Comparison of ENCODE assay signal across 13 mouse cellular contexts in the genomic region with DNA sequence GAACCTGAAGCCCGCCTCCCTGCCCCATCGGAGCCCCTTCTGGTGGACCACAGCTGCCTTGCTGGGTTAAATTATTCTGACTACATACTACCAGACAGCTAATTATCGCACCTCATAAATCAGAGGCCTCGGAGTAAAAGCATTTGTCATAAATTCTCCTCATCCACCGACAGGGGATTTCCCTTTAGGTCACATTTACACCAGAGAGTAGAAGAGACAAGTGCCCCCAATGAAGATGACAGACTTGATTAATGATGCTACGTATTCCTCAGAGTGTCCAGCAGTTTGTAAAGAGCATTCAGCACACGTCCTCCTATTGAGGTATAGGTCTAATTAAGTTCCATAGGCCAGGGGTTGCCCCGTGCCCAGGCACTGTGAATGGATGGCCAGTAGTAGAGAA. TPM values are rescaled to one million over a fixed set of nuclear protein-coding genes. Genes with fewer than 3 reads are reported as not detected.
DNase-seq lines count a peak whose midpoint lies in the region; ATAC-seq lines count a peak whose summit lies in the region.
"Had no signal": no experiment of that assay in that cellular context is flagged by ENCODE, and none has a peak within 500 bp of the region (broad histone marks: within the 10 kb centered on the region; RNA-seq: fewer than 3 reads in every experiment).

No protein-coding gene starts in this region.

- peak overlapping the region; percentile 66; the same call in 1 of the 2 replicates for H3K27ac ChIP-seq in forebrain, embryonic 15.5 days (replicated peaks)
- peak overlapping the region; percentile 63 for H3K27ac ChIP-seq in hindbrain, embryonic 15.5 days (replicated peaks)
- H3K27ac ChIP-seq in neural tube, embryonic 14.5 days (ENCODE audit: low read depth, low read length): peak overlapping the region; percentile 65; the same call in 1 of the 2 replicates

- no peak overlapping the region for H3K4me2 ChIP-seq in forebrain, embryonic 15.5 days (replicated peaks)
- H3K4me2 ChIP-seq in hindbrain, embryonic 15.5 days: no peak overlapping the region
- no peak overlapping the region for H3K4me2 ChIP-seq in neural tube, embryonic 14.5 days (ENCODE audit: low read depth, low read length)

- H3K9ac ChIP-seq in forebrain, embryonic 15.5 days (replicated peaks): no peak overlapping the region
- H3K9ac ChIP-seq in hindbrain, embryonic 15.5 days: no peak overlapping the region
- no peak overlapping the region for H3K9ac ChIP-seq in neural tube, embryonic 14.5 days (replicated peaks; ENCODE audit: low read depth, low read length)

- no peak for ATAC-seq in forebrain, embryonic 15.5 days (replicated peaks)
- ATAC-seq in hindbrain, embryonic 15.5 days (ENCODE audit: low FRiP score, low read depth): 0 out of 2 replicates have a peak, but pooled peaks have one; percentile 31
- peak; percentile 61 for ATAC-seq in neural tube, embryonic 14.5 days (ENCODE audit: low read depth)

- no peak overlapping the region for H3K4me3 ChIP-seq in forebrain, embryonic 15.5 days
- H3K4me3 ChIP-seq in hindbrain, embryonic 15.5 days: no peak overlapping the region
- no peak overlapping the region for H3K4me3 ChIP-seq in neural tube, embryonic 14.5 days (ENCODE audit: low read depth, low read length)

- intact Hi-C loops in left cerebral cortex, postnatal 4 days (cut with DNase I): no loop called here
- intact Hi-C loops in left cerebral cortex, postnatal 36 days (cut with DNase I): no loop called here

- WGBS in forebrain, embryonic 15.5 days: 40% methylated on average over 8 of the region's 8 CpGs
- 22% methylated on average over 8 of the region's 8 CpGs for WGBS in hindbrain, embryonic 15.5 days
- 14% methylated on average over 8 of the region's 8 CpGs for WGBS in neural tube, embryonic 14.5 days

- DNase-seq in left cerebral cortex, postnatal 4 days: peak; percentile 30
- no peak for DNase-seq in left cerebral cortex, postnatal 36 days (ENCODE audit: low spot score in 2 of 2)
- DNase-seq in urinary bladder, postnatal 14 days (ENCODE audit: low spot score): no peak
- no peak for DNase-seq in urinary bladder, postnatal 36 days (ENCODE audit: low spot score in 2 of 2)
- DNase-seq: cerebellum, adult 9-11 months; heart, postnatal 14 days; kidney, postnatal 14 days; layer of hippocampus, postnatal 36 days; lung, adult 2 months; thymus, postnatal 14 days had no signal

- H3K27me3 ChIP-seq in forebrain, embryonic 15.5 days: no peaks in the 10 kb centered on the region
- H3K27me3 ChIP-seq in hindbrain, embryonic 15.5 days: no peaks in the 10 kb centered on the region
- H3K27me3 ChIP-seq in neural tube, embryonic 14.5 days (ENCODE audit: control insufficient read depth, insufficient read depth, low read length): no peaks in the 10 kb centered on the region

- no peaks in the 10 kb centered on the region for H3K9me3 ChIP-seq in forebrain, embryonic 15.5 days
- H3K9me3 ChIP-seq in hindbrain, embryonic 15.5 days: no peaks in the 10 kb centered on the region
- no peaks in the 10 kb centered on the region for H3K9me3 ChIP-seq in neural tube, embryonic 14.5 days (ENCODE audit: control insufficient read depth, low read length)

- no peaks in the 10 kb centered on the region for H3K36me3 ChIP-seq in forebrain, embryonic 15.5 days
- no peaks in the 10 kb centered on the region for H3K36me3 ChIP-seq in hindbrain, embryonic 15.5 days
- no peaks in the 10 kb centered on the region for H3K36me3 ChIP-seq in neural tube, embryonic 14.5 days (ENCODE audit: control insufficient read depth, insufficient read depth, low read length)

- peaks cover 61% of the 10 kb centered on the region for H3K4me1 ChIP-seq in forebrain, embryonic 15.5 days
- H3K4me1 ChIP-seq in hindbrain, embryonic 15.5 days (replicated peaks): peaks cover 47% of the 10 kb centered on the region
- peaks cover 31% of the 10 kb centered on the region for H3K4me1 ChIP-seq in neural tube, embryonic 14.5 days (ENCODE audit: control insufficient read depth, insufficient read depth, low read length)

RNA-seq across cellular contexts. Expression of a gene that starts 50.7 kb away (rescaled TPM):
- 10 to 100 TPM; 51.8 to 54.3 TPM for total RNA-seq in left cerebral cortex, postnatal 4 days (2021)
- total RNA-seq in left cerebral cortex, postnatal 36 days (2021): 10 to 100 TPM; 64.3 to 73.2 TPM
- polyA plus RNA-seq in forebrain, embryonic 15.5 days (2015; fragmentation: Nextera tagmentation; extraction: Ambion mirVana): 25.0 and 25.9 TPM in 2 replicates
- 29.6 and 34.4 TPM in 2 replicates for polyA plus RNA-seq in hindbrain, embryonic 15.5 days (2015; fragmentation: Nextera tagmentation; extraction: Ambion mirVana)
- 26.4 and 29.8 TPM in 2 replicates for polyA plus RNA-seq in neural tube, embryonic 14.5 days (2014; fragmentation: Nextera tagmentation; extraction: Ambion mirVana)
